Mouse (Mus musculus): ENCODE results near the gene Nfia.

The Nfia gene

DNA sequence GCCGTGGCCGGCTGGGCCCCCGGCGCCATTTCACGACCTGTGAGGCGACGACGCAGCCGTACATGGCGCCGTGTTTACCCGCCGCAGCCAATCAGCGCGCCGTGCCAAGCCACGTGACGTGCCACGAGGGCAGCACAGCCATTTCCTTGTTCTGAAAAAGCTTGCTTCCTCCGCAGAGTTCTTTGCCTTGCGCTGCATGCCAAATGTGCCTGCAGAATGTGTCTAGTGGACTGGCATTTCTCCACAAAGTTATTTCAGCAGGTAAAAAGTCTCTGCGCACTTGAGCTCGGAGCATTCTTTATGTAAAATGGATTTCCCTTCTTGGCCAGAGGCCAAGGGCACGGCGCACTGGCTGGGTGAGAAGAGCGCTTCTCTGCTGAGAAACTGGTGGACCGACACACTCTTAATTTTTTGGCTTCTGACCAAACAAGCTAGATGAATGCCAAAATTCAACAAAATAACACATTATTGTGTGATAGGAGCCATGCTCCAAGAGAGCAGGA lies 96.5 kb downstream of the Nfia start:
- DNase-seq (ENCODE audit: low spot score), result no peak

DNA sequence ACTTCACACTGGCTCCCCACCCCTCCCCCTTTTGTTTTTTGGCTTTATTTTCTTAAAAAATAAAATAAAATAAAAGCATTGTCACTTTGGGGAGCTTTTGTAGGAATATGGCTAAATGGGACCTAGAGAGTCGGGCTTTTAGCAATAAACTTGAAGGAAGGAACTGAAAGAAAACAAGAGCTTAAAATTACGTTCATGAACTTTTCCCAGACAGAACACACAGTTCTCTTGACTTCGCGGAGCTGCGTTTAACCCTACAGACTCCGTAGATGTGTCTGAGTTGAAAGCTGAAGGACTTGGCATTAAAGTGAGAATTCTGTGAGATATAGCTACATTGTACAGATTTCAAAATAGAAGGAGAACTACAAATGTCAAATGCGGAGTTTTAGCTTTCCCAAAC lies 96.9 kb downstream of the Nfia start:
- DNase-seq (ENCODE audit: low spot score), result no peak

DNA sequence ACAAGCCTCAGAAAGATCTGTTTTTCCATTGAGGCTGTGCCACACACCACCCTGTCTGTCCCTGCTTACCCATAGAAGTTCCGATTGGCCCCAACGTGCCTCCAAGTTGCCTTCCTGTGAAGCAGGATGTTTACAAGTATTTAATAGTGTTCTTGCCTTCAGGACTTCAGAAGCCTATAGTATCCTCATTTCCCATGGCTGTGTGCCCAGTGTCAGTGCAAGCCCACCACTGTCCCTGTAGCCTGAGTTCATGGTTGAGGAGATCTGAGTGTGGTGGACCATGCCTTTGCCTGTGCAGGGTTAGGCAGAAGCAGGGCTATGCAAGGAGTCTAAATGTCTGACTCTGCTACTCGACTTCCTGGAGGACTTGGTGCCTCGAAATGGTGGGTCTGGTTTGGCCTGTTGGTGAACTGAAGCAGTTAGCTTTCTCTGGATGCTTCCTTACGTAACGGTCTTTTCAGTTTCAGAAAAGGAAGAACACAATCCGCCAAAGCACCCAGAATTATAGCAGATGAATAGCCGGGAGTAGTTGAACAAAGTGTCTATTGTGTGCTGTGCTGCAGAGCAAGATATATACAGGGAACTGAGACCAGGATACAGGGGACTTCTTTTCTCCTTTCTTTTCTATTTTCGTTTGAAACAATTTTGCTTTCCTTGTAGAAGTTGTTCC lies 99.4 kb downstream of the Nfia start:
- peak; percentile 23 for DNase-seq (ENCODE audit: low spot score)

DNA sequence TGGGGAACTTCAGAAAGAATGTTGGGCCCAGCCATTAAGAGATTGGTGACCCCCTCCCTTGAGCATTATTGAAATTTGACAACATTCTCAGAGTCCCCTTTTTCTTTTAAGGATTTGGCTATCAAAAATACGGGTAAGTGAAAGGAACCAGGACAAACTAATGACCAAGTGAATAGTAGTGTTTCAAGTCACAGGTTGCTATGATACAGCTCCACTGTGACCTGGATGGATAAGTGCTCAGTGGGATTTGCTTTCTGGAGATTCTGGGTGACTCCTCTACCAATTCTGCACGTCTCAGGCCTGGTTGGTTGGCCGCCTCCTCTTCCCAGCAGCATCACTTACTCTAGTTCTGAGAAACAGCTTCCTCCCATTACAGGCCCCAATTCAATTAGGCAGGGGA lies 102.4 kb downstream of the Nfia start:
- DNase-seq (ENCODE audit: low spot score), result no peak

DNA sequence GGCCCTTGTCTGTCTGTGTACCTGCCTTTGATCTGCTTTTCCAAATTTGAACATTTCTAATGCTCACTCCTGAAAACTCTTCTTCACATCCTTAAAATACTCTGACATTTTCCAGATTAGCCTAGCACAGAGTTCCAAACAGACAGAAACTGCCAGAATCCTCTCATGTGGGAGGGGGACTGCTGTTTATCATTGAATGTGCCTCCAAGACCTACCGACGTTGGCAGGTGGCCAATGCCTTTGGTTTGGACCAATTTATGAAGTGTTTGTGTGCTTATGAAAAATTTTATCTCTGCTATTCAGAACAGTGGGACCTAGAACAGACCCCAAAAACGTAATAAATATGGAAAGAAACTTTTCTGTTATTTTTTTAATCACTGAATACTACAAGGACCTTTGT lies 103.4 kb downstream of the Nfia start:
- DNase-seq (ENCODE audit: low spot score), result no peak

DNA sequence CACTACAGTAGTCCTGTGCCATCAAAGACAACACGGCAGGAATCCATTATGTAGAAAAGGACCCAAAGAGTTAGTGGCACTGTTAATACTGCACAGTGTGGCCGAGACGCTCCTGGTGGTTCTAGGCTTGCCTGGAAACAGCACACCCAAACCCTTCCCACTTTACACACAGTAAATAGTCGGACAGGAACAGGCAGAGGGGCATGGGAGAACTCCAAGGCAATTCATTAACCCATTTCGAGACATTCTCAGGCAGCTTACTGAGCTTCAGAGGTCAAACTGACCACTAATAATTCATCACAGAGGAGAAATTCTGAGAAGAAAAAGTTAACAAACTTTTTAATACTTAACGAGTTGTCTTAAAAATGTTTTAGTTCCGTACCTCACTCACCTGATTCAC lies 107.2 kb downstream of the Nfia start:
- DNase-seq (ENCODE audit: low spot score), result no peak

DNA sequence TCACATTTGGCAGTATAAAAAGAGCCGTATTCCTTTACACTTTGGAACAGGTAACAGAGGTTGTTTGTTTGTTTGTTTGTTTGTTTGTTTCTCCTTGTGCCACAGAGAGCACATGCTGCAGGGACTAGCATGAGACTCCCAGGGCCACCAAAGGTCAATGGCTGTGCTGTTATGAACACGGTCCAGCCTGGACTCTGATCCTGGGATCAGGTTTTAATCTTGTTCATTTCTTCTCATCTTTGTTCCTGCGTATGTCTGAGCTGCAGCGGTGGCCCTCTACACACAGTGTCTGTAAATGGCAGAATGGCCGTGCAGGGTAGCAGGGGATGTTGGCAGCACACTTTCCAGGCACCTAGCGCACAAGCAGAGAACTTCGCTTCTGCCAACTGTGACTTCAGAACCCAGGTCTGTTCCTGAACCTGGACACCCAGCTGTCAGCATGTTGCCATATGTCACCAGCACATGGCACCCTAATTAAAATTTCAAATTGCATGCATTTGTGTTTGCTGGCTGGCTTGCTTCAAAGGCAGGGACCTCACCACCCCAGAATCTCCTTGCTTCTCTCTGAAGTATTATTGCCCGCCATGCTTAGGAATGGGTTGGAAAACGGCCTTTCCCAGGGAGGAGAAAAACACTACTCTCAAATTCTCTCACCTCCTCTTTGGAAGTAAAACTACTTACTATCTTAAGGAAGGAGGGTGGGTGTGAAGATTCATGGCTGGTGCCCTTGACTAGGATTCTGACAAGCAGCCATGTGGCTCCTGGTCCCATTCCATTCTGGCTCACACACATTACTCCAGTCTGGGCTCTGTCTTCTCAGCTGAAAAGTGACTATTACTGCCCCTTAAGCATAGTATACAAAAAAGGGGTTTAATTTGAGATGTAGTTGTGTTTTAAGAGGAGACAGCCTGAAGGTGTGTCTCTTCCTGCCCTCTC lies 107.9 kb downstream of the Nfia start:
- DNase-seq (ENCODE audit: low spot score), result no peak

DNA sequence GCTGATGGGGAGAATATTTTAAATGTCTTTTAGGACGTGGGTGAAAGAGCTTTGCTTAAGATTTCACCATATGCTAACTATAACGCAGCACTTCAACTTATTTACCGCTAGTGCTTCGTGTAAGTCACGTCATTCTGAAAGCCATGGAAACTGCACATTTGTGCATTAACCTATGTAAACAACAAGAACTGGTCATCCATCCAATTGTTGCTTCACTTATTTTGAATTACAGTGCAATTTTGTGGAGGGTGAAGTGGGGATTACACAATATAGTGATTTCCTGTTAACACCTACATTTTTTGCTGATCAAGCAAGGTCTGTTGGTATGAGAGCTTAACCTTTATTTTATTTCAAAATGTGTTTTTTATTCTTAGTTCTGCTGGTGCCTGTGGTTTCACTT lies 113.0 kb downstream of the Nfia start:
- DNase-seq (ENCODE audit: low spot score), result no peak

DNA sequence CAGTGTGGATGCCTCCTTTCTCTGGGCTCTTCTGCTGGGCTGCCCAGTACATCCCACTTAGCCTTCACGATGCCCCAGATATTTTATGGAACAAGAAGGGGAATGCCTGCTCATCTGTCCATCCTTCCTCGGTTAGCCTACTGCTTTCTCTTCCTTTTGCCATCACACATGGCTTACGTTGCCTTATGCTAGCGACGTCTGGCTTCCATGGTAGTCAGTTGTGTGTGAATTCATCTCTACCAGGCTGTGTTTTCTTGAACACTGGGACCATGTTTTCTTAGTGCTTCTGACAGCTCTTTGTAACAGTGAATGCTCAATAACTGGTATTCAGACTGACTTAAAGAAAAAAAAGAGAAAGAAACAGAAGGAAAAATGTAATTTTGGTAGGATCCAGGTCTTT lies 113.7 kb downstream of the Nfia start:
- DNase-seq (ENCODE audit: low spot score), result no peak

DNA sequence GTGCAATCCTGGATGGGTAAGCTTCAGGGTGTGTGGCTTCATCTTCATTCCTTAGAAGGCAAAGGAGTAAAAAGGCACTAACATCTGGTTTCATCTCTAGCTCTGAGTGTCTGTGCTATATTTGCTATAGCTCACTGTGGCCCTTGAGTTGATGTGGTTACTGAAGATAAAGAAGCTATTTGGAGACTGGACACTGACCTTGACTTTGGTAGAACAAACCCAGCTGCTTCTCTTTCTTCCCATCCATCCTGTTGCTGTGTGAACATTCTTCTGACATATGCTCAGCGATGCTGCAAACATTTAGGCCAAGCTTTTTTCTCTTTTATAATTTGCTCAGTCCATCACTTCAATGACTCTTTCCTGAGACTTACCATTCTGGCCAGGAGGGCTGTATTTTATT lies 114.7 kb downstream of the Nfia start:
- DNase-seq (ENCODE audit: low spot score), result no peak

DNA sequence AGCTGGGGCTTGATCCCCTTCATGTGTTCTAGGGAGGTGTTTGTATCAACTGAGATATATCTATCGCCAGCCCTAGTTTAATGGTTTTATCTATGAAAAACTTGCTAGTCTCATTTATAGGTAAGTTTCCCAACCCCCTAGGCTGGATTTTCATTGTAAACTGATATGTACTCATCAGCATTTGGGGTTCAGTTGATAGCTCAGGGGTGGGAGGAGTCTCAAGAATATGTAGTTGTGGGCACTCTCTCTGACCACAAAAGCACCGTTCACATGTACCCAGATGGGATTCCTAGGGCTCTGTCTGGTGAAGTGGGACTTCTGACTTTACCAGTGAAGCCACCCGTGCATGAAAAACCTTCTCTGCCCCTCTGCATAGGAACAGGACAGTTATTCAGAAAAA lies 118.5 kb downstream of the Nfia start:
- DNase-seq (ENCODE audit: low spot score), result no peak

DNA sequence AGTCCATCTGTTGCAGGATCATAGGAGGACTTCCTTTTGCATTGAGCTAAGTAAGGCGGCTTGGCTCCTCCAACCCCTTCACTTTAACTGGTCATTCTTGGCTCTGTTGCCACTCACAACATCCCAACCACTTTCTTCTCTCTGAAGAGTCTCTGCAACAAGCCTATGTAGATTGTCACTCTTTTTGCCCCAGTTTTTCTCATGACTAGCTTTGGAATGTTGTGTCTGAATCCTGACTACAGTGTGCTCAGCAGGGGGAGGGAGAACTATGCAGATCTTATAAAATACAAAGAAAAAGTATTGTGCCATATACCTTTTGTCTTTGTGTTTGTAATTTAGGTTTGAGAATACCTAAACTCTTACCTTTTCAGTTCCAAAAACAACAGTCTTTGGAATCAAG lies 119.1 kb downstream of the Nfia start:
- DNase-seq (ENCODE audit: low spot score), result no peak

DNA sequence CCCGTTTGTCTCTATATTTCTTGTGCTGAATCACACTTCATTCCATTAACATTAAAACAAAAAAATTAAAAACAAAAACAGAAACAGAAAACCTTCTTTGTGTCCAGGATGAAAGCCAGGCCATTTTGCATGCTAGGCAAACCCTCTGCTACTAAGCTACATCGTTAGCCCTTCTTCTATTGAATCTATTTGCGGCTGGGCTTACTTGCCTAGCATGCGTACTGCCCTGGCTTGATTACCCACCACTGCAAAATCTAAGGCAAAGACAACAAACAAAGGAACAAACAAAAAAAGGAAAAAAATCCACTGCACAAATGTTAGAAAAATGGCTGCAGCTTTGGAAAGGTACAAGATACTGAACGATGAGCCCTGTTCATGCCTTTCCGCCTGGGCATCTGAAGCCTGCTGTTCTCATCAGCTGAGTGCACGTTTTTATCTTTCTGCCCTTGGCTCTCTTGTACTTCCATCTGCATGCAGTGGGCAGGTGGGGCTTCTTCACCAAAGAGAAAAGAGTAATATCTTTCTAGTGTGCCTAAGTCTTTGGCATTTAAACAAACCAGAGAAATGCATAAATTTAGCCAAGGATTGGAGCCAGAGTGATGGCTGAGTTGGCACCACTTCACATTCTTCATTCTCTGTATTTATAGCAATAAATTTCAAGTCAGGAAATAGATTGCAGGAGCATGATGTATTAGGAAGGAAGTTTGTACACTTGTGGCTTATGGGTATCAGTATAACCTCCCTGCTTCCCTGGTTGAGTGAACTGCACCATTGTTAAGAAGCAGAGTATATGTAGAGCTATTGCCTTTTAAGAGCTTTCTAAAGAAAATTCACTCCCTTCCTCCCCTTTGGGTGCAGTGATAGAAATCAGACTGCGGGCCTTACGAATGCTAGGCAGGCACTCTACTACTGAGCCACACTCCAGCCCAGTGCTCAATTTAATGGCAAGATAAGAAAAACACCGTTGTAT lies 121.7 kb downstream of the Nfia start:
- no peak for DNase-seq (ENCODE audit: low spot score)

DNA sequence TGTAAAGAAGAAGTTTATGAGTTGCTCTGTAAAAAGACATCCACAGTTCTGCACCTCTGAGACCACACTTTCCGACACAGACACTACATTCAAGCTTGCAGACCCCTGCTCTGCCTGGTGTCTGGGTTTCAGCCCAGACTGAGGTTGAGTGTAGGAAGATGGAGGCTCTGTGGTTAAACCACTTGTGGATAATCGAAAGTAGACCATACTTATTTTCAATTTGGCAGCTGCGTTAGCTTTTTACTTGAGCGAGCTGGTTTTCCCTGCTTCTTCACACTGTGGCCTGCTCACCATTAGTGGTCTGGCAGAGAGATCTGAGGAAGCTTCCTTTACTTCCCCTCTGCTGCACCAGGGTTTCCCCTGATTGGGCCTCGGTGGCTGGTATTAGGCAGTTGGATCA lies 123.4 kb downstream of the Nfia start:
- DNase-seq (ENCODE audit: low spot score), result no peak

DNA sequence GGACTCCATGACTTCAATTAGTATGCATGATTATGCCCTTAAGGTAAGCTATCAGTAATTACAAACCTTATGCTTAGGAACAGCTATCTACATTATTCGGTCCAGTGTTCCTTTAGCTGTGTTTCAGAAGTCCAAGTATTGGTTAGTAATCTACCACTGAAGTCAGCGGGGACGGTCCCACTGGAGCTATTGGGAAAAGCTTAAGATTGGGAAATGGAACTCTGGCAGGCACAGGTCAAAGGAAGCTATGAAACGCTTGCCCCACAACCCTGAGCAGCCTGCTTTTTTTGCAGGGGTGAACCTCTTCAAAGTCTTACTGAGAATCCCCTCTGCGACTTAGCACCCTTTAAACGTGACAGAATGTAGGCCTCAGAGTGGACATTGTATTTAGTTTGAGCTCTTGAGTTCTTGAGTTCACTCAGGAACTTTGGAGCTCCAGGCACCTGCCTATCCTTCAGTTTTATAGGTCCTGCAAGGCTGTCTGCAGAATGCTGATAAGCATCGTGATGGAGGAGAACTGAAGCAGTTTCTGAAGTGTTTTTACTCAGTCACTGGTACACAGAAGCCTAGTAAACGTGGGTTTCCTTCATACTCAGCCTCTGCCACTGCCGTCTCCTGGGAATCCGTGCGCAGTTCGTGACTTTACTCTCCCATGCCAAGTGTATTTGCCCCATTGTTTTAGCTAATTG lies 127.9 kb downstream of the Nfia start:
- no peak for DNase-seq (ENCODE audit: low spot score)

DNA sequence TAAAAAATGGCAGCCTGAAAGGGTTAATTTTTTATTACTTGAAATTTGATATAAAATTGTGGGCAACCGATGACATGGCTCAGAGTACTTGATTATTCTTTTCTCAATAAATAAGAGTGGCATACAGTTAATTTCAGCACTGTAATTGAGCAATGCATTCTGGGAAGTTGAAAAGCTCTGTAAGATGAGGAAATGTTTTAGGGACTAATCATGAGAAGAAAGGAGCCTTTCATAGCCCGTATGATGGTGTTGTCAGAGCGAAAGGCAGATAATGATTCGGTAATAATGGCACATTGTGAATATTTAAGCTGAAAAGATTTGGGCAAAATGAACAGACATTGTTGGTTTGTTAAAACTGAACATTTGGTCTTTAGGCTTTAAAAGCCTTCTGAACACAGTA lies 133.3 kb downstream of the Nfia start:
- DNase-seq (ENCODE audit: low spot score), result no peak

DNA sequence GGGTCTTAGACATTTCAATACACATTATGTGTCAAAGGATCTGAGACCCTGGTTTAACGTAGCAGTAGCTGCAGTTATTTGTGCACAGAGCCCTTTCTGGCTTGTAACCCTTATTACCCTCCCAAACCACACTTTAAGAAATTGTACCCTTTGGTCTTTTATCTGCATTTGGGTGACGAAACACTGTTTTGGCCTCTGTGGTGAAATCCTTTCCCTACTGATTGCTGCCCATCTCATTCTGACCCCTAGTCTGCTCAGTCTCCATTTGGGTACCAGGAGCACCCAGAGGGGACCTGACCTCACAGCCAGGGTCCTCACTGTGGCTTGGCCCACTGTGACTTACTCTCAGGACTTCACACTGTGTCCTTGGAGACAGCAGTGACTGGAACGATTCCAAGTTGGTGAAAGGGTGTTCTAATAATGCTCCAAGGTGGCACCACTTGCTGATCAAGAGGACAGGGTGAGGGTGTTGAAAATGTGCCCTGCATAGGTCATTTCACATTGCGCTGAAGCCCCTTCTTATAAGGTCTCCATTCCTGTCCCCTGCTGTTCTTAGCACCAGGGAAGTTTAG lies 136.1 kb downstream of the Nfia start:
- DNase-seq (ENCODE audit: low spot score), result no peak

DNA sequence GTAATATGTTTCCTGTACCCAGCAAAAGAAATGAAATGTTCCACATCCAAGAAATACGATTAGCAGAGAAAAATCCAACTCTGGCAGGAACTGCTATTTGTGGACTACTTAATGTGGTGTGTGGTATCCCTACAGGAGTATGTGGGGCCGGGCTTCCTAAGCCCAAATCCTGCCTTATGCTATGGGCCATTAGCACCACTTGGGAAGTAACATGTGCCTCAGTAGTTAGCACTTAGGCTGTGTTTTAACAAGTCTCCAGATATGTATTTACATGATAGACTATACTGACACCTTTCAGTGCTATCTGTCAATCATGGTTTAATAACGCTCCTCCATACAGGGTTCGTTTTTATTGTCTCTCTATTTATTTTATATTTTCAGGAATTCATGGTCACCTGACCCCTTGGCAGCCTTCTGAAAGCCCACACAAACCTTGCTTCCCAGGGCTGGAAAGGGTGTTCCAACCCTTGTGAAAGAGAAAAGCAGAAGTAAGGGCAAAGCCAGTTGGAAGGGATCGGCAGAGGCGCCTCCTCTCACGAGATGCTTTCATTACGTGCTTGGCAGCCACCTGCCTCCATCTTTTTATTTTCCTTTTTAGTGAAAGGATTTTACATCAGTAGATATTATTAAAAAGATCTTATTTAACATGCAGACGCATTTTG lies 137.7 kb downstream of the Nfia start:
- no peak for DNase-seq (ENCODE audit: low spot score)

DNA sequence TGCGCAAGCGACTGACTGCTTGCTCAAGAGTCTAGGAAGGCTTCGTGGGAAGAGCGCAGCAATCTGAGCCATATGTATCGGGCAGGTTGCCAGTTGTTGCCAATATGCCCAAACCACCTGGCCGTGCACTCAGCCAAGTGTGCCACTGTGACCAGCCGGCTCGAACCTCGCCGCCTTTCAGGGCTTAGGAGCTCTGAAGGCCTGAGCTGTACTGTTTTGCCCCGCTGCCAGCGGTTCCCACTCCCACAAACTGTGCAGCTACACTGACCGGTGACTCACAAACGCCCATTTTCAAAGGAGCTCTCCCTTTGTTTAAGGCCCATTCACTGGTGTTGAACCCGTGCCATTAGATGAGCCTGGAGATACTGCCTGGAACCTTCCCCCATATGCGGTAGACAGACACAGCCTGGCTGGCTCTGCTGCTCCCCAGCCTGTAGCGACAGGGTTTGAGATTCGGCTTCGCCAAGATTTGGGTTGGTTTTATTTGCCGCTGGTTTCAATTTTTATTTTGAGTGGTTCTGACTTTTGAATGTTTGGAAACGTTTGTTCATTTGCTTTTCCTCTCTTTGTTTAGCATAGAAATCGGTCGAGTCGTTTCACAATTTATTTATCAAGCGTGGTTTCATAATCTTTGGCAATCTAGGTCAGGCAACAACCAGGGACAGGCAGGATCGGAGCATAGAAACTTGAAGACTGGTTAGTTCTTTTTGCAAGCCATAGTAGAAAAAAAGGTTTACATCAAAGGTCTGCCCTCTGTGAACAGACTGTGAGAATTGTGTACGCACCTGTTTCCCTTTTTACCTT lies 138.4 kb downstream of the Nfia start:
- no peak for DNase-seq (ENCODE audit: low spot score)

DNA sequence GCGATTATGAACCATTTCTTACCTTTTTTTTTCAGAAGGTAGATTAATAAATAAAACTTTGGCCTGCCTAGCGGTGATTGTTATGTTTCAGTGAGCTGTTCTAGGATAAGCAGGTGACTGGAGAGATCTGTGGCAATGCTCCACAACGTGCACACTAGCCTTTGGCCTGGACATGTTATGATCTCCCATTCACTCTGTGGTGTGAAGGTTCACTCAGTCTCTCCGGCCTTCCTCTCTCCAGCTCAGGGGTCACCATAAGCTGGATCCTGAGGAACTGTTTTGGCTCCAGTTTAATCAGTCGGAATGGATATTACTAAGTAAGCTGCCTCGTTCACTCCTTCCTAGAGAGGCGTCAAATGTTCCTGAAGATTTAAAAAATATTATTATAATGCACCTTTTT lies 139.2 kb downstream of the Nfia start:
- no peak for DNase-seq (ENCODE audit: low spot score)

Data from embryo, embryonic 10.5 days (tissue).